Mouse (Mus musculus): Measurements from ENCODE around the gene Abraxas1. TPM values are rescaled to one million over a fixed set of nuclear protein-coding genes. Genes with fewer than 3 reads are reported as not detected.

The Abraxas1 gene
- 2.9 TPM in 1 of 2 replicates, not detected in the other for polyA plus RNA-seq (2012; ENCODE audit: insufficient read depth, low replicate concordance)

- H3K9me3 ChIP-seq, result no peaks in the 10 kb centered on the region
Measured at GRCm38 (mm10) chr5:100820483-100821184, at the start of gene Abraxas1. Abraxas1 (minus strand) TSS chr5:100820965.

DNA sequence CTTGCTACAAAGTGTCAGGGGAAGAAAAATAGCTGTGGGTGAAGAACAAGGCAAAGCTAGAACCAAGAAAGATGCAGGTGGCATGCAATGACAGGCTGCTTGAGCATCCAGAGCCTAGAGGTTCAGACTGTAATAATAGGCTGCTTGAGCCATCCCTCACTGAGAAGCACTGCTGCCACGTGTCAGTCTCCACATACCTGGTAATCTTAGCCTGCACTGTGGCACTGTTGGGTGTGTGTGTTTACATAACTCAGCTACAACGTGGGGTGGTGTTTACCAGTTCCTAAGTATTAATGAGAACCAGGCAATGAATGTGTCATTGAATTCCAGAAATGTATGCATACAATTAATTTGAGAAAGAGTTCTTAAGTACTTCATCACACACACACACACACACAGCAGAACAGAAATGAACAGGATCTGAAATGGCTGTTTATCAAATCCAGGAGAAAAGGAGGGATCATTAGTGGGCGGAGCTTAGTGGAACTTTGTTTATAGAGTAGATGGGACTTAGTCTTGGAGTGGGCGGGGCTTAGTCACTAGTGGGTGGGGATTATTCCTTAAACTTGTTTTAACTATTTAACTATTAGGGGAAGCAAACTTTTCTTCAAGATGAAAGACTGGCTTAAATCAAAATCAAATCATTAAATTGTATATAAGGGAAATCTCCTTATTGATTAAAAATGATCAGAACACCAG is 48.6 kb upstream of the Abraxas1 start:
- TF ChIP-seq FLI1 (IDR thresholded peaks at IDR 0.05; ENCODE audit: low read length) (no peak), GATA1 (IDR thresholded peaks at IDR 0.05; ENCODE audit: borderline replicate concordance, low read length) (no peak)
- Histone ChIP-seq H3K9me3 (peaks cover 12% of the 10 kb centered on the region), H3K4me3 (replicated peaks) (peak overlapping the region; percentile 33), H3K27me3 (replicated peaks) (peaks cover 3% of the 10 kb centered on the region), H3K4me1 (0 out of 2 replicates have a peak, but pooled peaks cover 2% of the 10 kb centered on the region), H3K36me3 (replicated peaks; ENCODE audit: low read length) (no peaks in the 10 kb centered on the region)

More at GRCm38 (mm10) chr5:100820483-100821184, at the start of gene Abraxas1:
- H3K4me1 ChIP-seq, result peaks cover 33% of the 10 kb centered on the region
- H3K36me3 ChIP-seq (replicated peaks; ENCODE audit: low read length), result peaks cover 28% of the 10 kb centered on the region
- H3K4me3 ChIP-seq (replicated peaks), result peak within 1 kb of the TSS; percentile 98
- peaks cover 2% of the 10 kb centered on the region for H3K27me3 ChIP-seq (replicated peaks)
- TF ChIP-seq GATA1 (IDR thresholded peaks at IDR 0.05; ENCODE audit: borderline replicate concordance, low read length) (no peak), FLI1 (IDR thresholded peaks at IDR 0.05; ENCODE audit: low read length) (no peak)

GRCm38 (mm10) chr5:100866183-100866582 is 45.4 kb upstream of the Abraxas1 start:
- TF ChIP-seq FLI1 (IDR thresholded peaks at IDR 0.05; ENCODE audit: low read length) (no peak), GATA1 (IDR thresholded peaks at IDR 0.05; ENCODE audit: borderline replicate concordance, low read length) (no peak)
- no peak overlapping the region for H3K4me3 ChIP-seq (replicated peaks)
- H3K4me1 ChIP-seq, result no peaks in the 10 kb centered on the region
- H3K27me3 ChIP-seq (replicated peaks), result peaks cover 2% of the 10 kb centered on the region
- H3K36me3 ChIP-seq (replicated peaks; ENCODE audit: low read length), result no peaks in the 10 kb centered on the region
- H3K9me3 ChIP-seq, result peaks cover 9% of the 10 kb centered on the region

GRCm38 (mm10) chr5:100864438-100864837 is 43.7 kb upstream of the Abraxas1 start:
- TF ChIP-seq FLI1 (IDR thresholded peaks at IDR 0.05; ENCODE audit: low read length), result no peak
- TF ChIP-seq GATA1 (IDR thresholded peaks at IDR 0.05; ENCODE audit: borderline replicate concordance, low read length), result no peak
- Histone ChIP-seq H3K36me3 (replicated peaks; ENCODE audit: low read length) (no peaks in the 10 kb centered on the region), H3K27me3 (replicated peaks) (peaks cover 4% of the 10 kb centered on the region), H3K4me3 (replicated peaks) (no peak overlapping the region), H3K4me1 (no peaks in the 10 kb centered on the region), H3K9me3 (peaks cover 4% of the 10 kb centered on the region)

- Histone ChIP-seq H3K36me3 (replicated peaks; ENCODE audit: low read length) (no peaks in the 10 kb centered on the region), H3K4me1 (no peaks in the 10 kb centered on the region), H3K4me3 (replicated peaks) (no peak overlapping the region), H3K9me3 (0 out of 2 replicates have a peak, but pooled peaks cover 4% of the 10 kb centered on the region), H3K27me3 (replicated peaks) (peaks cover 7% of the 10 kb centered on the region)
- TF ChIP-seq GATA1 (IDR thresholded peaks at IDR 0.05; ENCODE audit: borderline replicate concordance, low read length), result no peak
- no peak for TF ChIP-seq FLI1 (IDR thresholded peaks at IDR 0.05; ENCODE audit: low read length)
Measured at GRCm38 (mm10) chr5:100863091-100863490, 42.3 kb upstream of the Abraxas1 start.

DNA sequence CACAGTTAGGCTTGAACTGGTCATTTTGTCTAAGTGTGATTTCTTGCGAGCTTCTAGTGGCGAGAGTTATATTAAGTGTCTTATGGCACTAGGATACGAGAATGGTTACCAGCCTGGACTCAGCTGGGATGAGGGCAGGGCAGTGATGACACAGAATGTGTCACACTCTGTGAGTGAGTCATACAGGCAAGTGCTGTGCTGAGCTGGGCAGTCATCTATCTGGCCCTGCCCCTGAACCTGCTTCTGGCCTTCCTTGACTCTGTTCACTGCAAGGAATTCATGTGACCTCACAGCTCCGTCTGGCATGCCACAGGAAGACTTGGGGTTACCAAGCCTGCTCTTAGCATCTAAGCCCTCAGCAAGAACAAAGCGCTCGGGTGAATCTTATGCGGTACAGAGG is 41.0 kb upstream of the Abraxas1 start:
- H3K4me3 ChIP-seq (replicated peaks), result no peak overlapping the region
- 0 out of 2 replicates have a peak, but pooled peaks cover 4% of the 10 kb centered on the region for H3K9me3 ChIP-seq
- no peaks in the 10 kb centered on the region for H3K36me3 ChIP-seq (replicated peaks; ENCODE audit: low read length)
- H3K27me3 ChIP-seq (replicated peaks), result peaks cover 7% of the 10 kb centered on the region
- TF ChIP-seq FLI1 (IDR thresholded peaks at IDR 0.05; ENCODE audit: low read length), result no peak
- TF ChIP-seq GATA1 (IDR thresholded peaks at IDR 0.05; ENCODE audit: borderline replicate concordance, low read length), result no peak
- no peaks in the 10 kb centered on the region for H3K4me1 ChIP-seq

DNA sequence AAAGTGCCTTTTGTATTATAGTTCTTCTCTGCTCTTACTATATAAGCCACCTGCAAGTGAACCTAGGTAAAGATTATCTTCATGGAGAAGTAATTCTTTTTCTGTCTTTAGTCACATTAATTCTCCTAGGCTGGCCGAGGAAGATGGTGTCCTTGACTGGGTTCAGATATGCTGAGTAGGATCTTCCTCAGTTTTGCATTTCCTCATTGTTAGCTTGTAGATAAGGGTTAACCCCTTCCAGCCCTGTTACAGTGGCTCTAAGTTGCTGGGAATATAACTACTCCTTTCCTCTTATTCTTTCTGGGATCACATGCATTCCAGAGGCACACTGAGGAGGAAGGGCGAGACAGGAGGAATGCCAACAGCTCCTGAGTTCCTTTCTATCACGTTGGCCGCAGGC is 40.4 kb upstream of the Abraxas1 start:
- TF ChIP-seq GATA1 (IDR thresholded peaks at IDR 0.05; ENCODE audit: borderline replicate concordance, low read length), result no peak
- no peak for TF ChIP-seq FLI1 (IDR thresholded peaks at IDR 0.05; ENCODE audit: low read length)
- no peak overlapping the region for H3K4me3 ChIP-seq (replicated peaks)
- H3K27me3 ChIP-seq (replicated peaks), result peaks cover 7% of the 10 kb centered on the region
- 0 out of 2 replicates have a peak, but pooled peaks cover 4% of the 10 kb centered on the region for H3K9me3 ChIP-seq
- H3K4me1 ChIP-seq, result peaks cover 4% of the 10 kb centered on the region; the same call in 1 of the 2 replicates
- no peaks in the 10 kb centered on the region for H3K36me3 ChIP-seq (replicated peaks; ENCODE audit: low read length)

DNA sequence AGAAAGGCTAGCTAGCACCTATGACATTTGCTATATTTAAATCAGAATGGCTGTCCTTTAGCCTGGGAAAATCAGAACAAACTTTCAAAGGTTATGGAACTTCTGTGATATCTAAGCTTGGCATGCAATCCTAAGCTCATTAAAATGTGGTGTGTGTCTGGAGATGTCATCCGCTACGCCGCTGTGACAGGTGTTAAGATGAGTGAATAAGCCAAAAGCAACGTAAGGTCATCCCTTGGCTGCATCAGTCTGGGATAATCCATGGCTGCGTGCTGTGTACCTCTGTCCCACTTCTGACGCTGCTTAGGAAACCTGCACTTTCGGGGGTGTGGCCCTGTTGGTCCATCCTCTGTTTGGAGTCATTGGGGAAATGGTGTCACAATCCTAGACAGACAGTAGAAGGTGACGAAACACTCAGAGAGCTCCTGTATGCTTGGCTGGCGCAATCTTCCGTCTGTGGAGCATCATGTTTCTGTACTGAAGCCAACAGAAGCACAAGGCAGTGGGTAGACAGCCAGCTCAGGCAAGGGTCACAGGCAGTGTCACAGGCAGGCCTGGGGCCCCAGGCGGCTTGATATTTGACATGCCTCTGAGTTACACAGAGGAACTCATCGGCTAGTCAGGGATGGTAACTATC is 39.8 kb upstream of the Abraxas1 start:
- Histone ChIP-seq H3K4me3 (replicated peaks) (no peak overlapping the region), H3K36me3 (replicated peaks; ENCODE audit: low read length) (no peaks in the 10 kb centered on the region), H3K9me3 (0 out of 2 replicates have a peak, but pooled peaks cover 4% of the 10 kb centered on the region), H3K27me3 (replicated peaks) (peaks cover 7% of the 10 kb centered on the region), H3K4me1 (peaks cover 4% of the 10 kb centered on the region; the same call in 1 of the 2 replicates)
- no peak for TF ChIP-seq GATA1 (IDR thresholded peaks at IDR 0.05; ENCODE audit: borderline replicate concordance, low read length)
- no peak for TF ChIP-seq FLI1 (IDR thresholded peaks at IDR 0.05; ENCODE audit: low read length)

DNA sequence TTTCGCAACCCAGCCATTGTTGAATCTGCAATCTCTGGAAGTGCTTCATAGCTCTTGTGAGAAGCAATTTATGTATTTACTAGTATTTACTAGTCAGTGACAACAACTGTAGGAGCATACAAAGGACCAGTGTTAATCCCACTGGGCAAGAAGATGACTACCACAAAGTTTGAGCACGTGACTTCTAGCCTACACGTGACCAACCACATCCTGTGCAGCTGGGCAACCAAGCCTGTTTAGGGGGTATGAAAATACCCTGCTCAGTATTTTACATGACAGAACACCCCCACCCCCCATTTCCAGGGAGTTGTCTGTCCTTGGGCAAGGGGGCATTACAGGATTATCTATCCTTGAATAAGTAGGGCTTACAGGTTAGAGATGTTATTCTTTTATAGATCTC is 35.8 kb upstream of the Abraxas1 start:
- H3K36me3 ChIP-seq (replicated peaks; ENCODE audit: low read length), result no peaks in the 10 kb centered on the region
- peaks cover 15% of the 10 kb centered on the region for H3K27me3 ChIP-seq (replicated peaks)
- H3K9me3 ChIP-seq, result 0 out of 2 replicates have a peak, but pooled peaks cover 4% of the 10 kb centered on the region
- TF ChIP-seq FLI1 (IDR thresholded peaks at IDR 0.05; ENCODE audit: low read length), result no peak
- TF ChIP-seq GATA1 (IDR thresholded peaks at IDR 0.05; ENCODE audit: borderline replicate concordance, low read length), result no peak
- peaks cover 4% of the 10 kb centered on the region; the same call in 1 of the 2 replicates for H3K4me1 ChIP-seq
- no peak overlapping the region for H3K4me3 ChIP-seq (replicated peaks)
